Mouse (Mus musculus) heart, embryonic 14.5 days (tissue): ENCODE measurements at regions not wholly inside any gene's neighbourhood (a gene's known extent, or its start where the extent isn't known, plus 50 kb on each side); places are given as distances from the start of the nearest gene placed in this dataset.

Source experiments
- ATAC-seq: fragments of 200-750 bp; cut with Nextera tagmentation; 2 replicates; pipeline ENCODE4 v1.8.0; 2017; ENCODE audit warnings: low read depth, moderate TSS enrichment; ENCODE audit not compliant: insufficient number of reproducible peaks, insufficient read depth, low FRiP score
- H3K27ac ChIP-seq, 2 experiments: fragments of 200-500 bp in 1 of 2; fragments of 300-500 bp in 1 of 2; sonication (generic) in 1 of 2; replicated peaks in 1 of 2; 2 replicates each; pipeline ENCODE4 v1.5.1; 2012 to 2014; ENCODE audit warnings: low read depth in 2 of 2, low read length in 2 of 2, control low read depth in 1 of 2, mild to moderate bottlenecking in 1 of 2, mixed read lengths in 1 of 2; ENCODE audit not compliant: control insufficient read depth in 1 of 2, insufficient read depth in 1 of 2
- H3K27me3 ChIP-seq: fragments of 300-500 bp; sonication (generic); 2 replicates; pipeline ENCODE4 v1.6.1; 2014; ENCODE audit warnings: mild to moderate bottlenecking, low read length, control low read depth; ENCODE audit not compliant: control insufficient read depth, insufficient read depth
- H3K36me3 ChIP-seq: fragments of 300-500 bp; sonication (generic); 2 replicates; pipeline ENCODE4 v1.6.1; 2014; ENCODE audit warnings: mild to moderate bottlenecking, control low read depth, low read length, mixed read lengths; ENCODE audit not compliant: control insufficient read depth, insufficient read depth
- H3K4me1 ChIP-seq, 2 experiments: fragments of 200-500 bp in 1 of 2; fragments of 300-500 bp in 1 of 2; sonication (generic) in 1 of 2; 2 replicates each; pipeline ENCODE4 v1.6.1; 2012 to 2014; ENCODE audit warnings: low read length in 2 of 2, control low read depth in 1 of 2, mixed read lengths in 1 of 2; ENCODE audit not compliant: control insufficient read depth in 2 of 2, insufficient read depth in 2 of 2
- H3K4me2 ChIP-seq: fragments of 300-500 bp; sonication (generic); 2 replicates; pipeline ENCODE4 v1.6.1; 2014; ENCODE audit warnings: mild to moderate bottlenecking, low read length
- H3K4me3 ChIP-seq, 2 experiments: fragments of 200-500 bp in 1 of 2; fragments of 300-500 bp in 1 of 2; sonication (generic) in 1 of 2; 2 replicates each; pipeline ENCODE4 v1.5.1; 2012 to 2014; ENCODE audit warnings: low read length in 2 of 2, mild to moderate bottlenecking in 2 of 2, control low read depth in 1 of 2, low read depth in 1 of 2, moderate library complexity in 1 of 2; ENCODE audit not compliant: control insufficient read depth in 1 of 2, insufficient read depth in 1 of 2
- H3K9ac ChIP-seq: fragments of 300-500 bp; sonication (generic); 2 replicates; pipeline ENCODE4 v1.6.1; 2014; ENCODE audit warnings: mild to moderate bottlenecking, low read length
- H3K9me3 ChIP-seq: fragments of 300-500 bp; sonication (generic); 2 replicates; pipeline ENCODE4 v1.6.1; 2016; ENCODE audit warnings: low read length, control low read depth; ENCODE audit not compliant: control insufficient read depth
- WGBS: fragments of 180-500 bp; shearing (Covaris S2); extraction: QIAGEN DNeasy Blood & Tissue Kit; methylation state at CpG from one replicate; pipeline ENCODE4 v1.1.7; 2014; 5-methylcytosine and 5-hydroxymethylcytosine counted together

DNA sequence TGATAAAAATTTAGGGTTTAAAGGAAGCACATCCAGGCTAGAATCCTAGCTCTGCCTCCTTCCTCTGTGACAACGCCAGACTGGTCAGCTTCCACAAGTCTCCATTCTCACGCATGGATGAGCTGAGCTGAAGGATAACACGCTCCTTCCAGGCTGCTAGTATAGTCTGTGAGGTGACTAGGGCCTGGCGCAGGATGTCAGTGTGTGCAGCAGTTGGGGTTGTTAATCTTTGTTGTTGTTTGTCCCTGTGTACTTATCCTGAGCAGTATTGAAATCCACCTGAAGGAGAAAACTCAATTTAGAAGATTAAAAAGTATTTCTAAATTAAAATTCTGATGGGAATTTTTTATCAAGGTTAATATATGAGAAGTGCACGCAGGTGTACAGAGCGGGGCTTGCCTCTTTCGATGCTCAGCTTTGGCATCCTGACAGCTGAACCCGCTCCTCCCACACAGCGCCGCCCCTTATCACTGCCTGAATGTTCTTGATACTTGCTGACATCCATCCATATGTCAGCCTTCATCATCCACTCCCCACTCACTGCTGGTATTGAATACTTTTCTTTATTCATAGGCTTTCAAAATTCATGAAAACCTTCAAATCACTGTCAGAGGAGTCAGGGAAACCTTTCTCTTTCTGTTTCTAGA lies 130.7 kb upstream of the Bank1 start:
- H3K9me3 ChIP-seq: no peaks in the 10 kb centered on the region
- no peak overlapping the region for H3K4me3 ChIP-seq
- H3K27ac ChIP-seq: no peak overlapping the region
- no peaks in the 10 kb centered on the region for H3K27me3 ChIP-seq
- H3K36me3 ChIP-seq: no peaks in the 10 kb centered on the region
- WGBS: 72% methylated on average over 10 of the region's 10 CpGs
- no peaks in the 10 kb centered on the region for H3K4me1 ChIP-seq
- H3K4me2 ChIP-seq: no peak overlapping the region
- H3K9ac ChIP-seq: no peak overlapping the region
- no peak for ATAC-seq

DNA sequence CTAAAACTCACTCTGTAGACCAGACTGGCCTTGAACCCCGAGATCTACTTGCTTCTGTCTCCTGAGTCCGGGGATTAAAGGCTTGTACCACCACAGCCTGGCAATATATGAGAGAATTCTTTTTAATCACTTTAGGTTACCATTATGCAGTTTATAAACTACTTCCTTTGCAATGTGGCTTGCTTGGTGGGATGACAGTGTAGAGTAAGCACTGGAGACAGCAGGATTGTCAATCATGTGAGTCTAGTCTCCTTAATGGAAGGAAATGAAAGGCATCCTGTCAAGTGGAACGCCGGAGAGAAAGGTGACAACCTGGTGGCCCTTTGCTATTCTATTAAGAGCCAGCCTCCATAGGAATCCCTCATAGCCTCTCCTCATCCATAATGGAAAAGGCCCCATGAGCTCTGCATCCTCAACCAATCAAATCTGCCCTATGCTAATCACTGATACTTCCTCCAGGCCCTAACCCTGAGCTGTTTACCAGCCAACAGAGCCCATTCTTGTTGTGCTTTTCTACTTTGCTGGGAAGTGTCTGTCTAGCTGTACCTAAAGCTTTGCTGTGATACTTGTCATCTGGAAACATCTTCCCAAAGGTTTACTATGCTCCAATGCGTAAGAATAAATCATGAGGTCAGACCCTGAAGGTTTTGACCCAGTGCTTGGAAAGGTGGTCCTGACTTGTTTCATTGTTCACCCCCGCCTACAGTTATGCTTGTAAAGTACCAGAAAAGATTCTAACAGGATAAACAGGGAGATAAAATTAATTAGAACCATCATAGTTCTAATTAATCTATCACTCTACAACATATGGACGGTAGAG lies 130.0 kb upstream of the Bank1 start:
- no peak overlapping the region for H3K27ac ChIP-seq
- 75% methylated on average over 7 of the region's 7 CpGs for WGBS
- no peak overlapping the region for H3K4me3 ChIP-seq
- no peak for ATAC-seq
- H3K4me2 ChIP-seq: no peak overlapping the region
- no peaks in the 10 kb centered on the region for H3K9me3 ChIP-seq
- H3K9ac ChIP-seq: no peak overlapping the region
- no peaks in the 10 kb centered on the region for H3K36me3 ChIP-seq
- no peaks in the 10 kb centered on the region for H3K4me1 ChIP-seq
- no peaks in the 10 kb centered on the region for H3K27me3 ChIP-seq

DNA sequence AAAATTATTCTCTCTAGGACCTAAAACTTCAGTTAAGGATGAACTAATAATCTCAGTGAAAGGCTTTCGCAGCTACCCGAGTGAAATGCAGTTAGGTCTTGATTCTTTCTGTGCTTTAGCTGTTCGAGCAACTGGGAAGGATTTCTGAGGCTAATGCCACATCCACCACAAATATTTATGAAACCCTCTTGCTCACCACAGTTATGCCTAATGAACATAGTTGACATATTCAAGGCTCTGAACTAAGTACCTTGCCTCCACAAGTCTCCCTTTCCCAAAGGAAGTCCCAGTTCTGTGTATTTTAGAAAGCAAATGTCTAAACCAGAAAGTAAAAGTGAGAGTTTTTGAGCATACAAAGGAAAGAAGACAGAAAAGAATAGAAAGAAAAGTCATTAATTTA lies 129.1 kb upstream of the Bank1 start:
- no peaks in the 10 kb centered on the region for H3K36me3 ChIP-seq
- H3K4me1 ChIP-seq: no peaks in the 10 kb centered on the region
- no peak overlapping the region for H3K4me2 ChIP-seq
- H3K4me3 ChIP-seq: no peak overlapping the region
- WGBS: 87% methylated on average over 3 of the region's 3 CpGs
- no peak for ATAC-seq
- no peaks in the 10 kb centered on the region for H3K27me3 ChIP-seq
- no peak overlapping the region for H3K27ac ChIP-seq
- no peaks in the 10 kb centered on the region for H3K9me3 ChIP-seq
- no peak overlapping the region for H3K9ac ChIP-seq

DNA sequence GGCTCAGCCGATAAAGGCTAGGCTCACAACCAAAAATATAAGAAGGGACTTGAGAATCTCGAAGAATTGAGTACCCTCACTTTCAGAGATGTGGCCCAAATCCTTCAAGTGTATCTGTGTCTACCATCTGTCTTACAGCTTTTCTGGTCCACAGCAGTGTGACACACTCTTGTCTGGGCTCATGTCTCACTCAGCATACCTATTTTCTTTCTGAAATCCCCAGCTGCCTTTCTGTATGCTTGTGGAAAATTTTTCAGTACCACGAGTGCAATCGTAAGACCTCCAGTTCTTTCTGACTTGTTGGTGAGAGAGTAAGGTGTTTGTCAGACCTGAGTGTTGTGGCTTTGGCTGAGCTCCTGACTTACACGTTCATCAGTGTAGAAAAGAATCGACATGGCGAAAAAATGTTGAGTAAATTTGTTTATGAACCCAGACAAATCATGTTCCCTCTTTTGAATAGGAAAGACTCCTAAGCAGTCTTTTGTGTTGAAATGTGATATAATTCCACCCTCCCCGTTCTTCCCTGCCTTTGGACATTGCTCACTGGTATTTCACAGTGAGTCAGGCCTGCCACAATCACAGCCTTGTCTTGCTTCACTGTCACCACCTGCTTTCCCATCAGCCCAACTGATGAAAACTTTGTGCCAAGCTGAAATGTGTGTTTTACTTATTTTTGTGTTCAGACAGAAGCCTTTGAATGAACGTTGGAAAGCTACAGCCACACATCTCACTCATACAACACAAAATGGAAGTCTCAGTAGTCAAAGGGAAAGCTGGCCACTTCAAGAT lies 125.3 kb upstream of the Bank1 start:
- H3K4me1 ChIP-seq: no peaks in the 10 kb centered on the region
- no peaks in the 10 kb centered on the region for H3K27me3 ChIP-seq
- no peak overlapping the region for H3K27ac ChIP-seq
- 70% methylated on average over 9 of the region's 9 CpGs for WGBS
- H3K36me3 ChIP-seq: no peaks in the 10 kb centered on the region
- H3K9ac ChIP-seq: no peak overlapping the region
- no peak for ATAC-seq
- H3K4me3 ChIP-seq: no peak overlapping the region
- no peak overlapping the region for H3K4me2 ChIP-seq
- H3K9me3 ChIP-seq: no peaks in the 10 kb centered on the region

DNA sequence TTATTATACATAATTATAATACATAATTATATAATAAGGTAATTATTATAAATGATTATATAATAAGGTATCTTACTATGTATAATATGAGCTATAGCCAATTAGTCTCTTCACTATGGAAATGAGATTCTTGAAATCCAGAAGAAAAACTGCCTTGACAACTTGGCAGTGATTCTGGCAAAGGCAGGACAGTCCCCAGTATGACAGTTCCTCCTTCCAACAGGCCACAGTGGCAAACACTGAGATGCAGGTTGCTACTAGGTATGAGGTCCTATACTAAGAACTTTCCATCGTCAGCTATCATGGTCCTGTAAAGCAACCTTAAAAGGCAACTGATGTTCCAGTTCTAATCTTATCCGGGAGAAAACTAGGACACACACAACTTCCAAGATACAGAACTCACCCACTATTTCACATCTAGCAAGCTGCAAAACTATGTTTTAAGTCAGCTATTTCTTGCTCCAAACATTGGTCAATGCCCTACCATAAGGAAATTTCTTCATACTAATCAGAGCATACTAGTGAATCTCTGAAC lies 124.6 kb upstream of the Bank1 start:
- no peak for ATAC-seq
- Histone ChIP-seq H3K4me2 (no peak overlapping the region), H3K27me3 (no peaks in the 10 kb centered on the region), H3K4me3 (no peak overlapping the region), H3K4me1 (no peaks in the 10 kb centered on the region), H3K9ac (no peak overlapping the region), H3K9me3 (no peaks in the 10 kb centered on the region), H3K36me3 (no peaks in the 10 kb centered on the region), H3K27ac (no peak overlapping the region)
- WGBS: 76% methylated on average over 2 of the region's 2 CpGs

DNA sequence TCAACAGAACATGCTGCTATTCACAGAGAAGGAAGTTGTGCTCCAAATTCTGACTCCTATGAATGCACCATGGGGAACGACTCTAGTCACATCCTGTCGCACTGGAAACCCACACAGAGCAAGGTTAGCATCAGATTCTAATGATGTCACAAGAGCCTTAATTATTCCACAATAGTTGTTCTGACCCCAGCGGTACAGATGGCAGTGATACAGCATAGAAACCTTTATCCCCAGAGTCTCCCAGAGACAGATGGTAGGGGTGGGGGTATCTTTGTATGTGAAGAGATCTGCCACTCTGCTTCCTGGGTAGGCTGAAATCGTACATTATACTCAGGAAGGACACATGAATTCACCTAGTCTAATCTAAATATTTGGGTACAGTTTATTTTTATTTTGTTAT lies 123.5 kb upstream of the Bank1 start:
- Histone ChIP-seq H3K4me1 (no peaks in the 10 kb centered on the region), H3K9ac (no peak overlapping the region), H3K9me3 (no peaks in the 10 kb centered on the region), H3K4me3 (no peak overlapping the region), H3K36me3 (no peaks in the 10 kb centered on the region), H3K27me3 (no peaks in the 10 kb centered on the region), H3K27ac (no peak overlapping the region), H3K4me2 (no peak overlapping the region)
- no peak for ATAC-seq
- WGBS: 81% methylated on average over 4 of the region's 4 CpGs

DNA sequence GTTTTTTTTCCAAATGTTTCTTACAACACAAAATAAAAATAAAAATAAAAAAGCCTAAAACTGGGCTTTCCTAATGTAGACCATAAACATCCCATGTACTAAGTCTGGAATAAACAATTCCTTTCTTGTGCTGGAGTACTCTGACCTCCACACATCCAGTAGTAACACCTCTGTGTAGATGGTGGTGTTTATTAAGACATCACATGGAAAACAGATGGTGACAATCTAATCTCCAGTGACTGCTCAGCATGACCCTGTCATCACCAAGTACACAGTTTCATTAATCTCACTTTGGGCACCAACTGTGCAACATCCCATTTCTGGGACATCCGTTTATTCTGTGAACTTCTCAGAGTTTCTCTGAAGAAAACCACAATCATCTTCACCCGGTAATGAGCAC lies 118.7 kb upstream of the Bank1 start:
- no peak overlapping the region for H3K27ac ChIP-seq
- ATAC-seq: no peak
- H3K4me1 ChIP-seq: no peaks in the 10 kb centered on the region
- H3K9ac ChIP-seq: no peak overlapping the region
- no peak overlapping the region for H3K4me2 ChIP-seq
- H3K36me3 ChIP-seq: no peaks in the 10 kb centered on the region
- H3K27me3 ChIP-seq: no peaks in the 10 kb centered on the region
- H3K4me3 ChIP-seq: no peak overlapping the region
- 62% methylated on average over 2 of the region's 2 CpGs for WGBS
- H3K9me3 ChIP-seq: no peaks in the 10 kb centered on the region
